Mouse (Mus musculus) heart, embryonic 16.5 days (tissue): ENCODE data around the gene Pou2f1. TPM values are rescaled to one million over a fixed set of nuclear protein-coding genes. Genes with fewer than 3 reads are reported as not detected.
A peak's percentile ranks its signal among the peaks of the same experiment; 100 is the strongest.

ENCODE experiments used
- ATAC-seq: fragments of 200-750 bp; cut with Nextera tagmentation; replicated peaks from 2 replicates; pipeline ENCODE4 v1.8.0; 2017; ENCODE audit warnings: moderate number of reproducible peaks; ENCODE audit not compliant: insufficient read depth, low FRiP score; ENCODE audit errors: extremely low read depth
- H3K27ac ChIP-seq: fragments of 300-500 bp; sonication (generic); 2 replicates; pipeline ENCODE4 v1.5.1; 2014; ENCODE audit warnings: mild to moderate bottlenecking, low read length, control low read depth, moderate library complexity
- H3K27me3 ChIP-seq: fragments of 300-500 bp; sonication (generic); 2 replicates; pipeline ENCODE4 v1.6.1; 2014; ENCODE audit warnings: low read length, mixed read lengths; ENCODE audit not compliant: control insufficient read depth, insufficient read depth
- H3K36me3 ChIP-seq: fragments of 300-500 bp; sonication (generic); 2 replicates; pipeline ENCODE4 v1.6.1; 2014; ENCODE audit not compliant: control insufficient read depth, insufficient read depth
- H3K4me1 ChIP-seq: fragments of 300-500 bp; sonication (generic); 2 replicates; pipeline ENCODE4 v1.6.1; 2014; ENCODE audit warnings: low read length, mixed read lengths; ENCODE audit not compliant: control insufficient read depth, insufficient read depth
- H3K4me2 ChIP-seq: fragments of 300-500 bp; sonication (generic); 2 replicates; pipeline ENCODE4 v1.6.1; 2014; ENCODE audit warnings: low read depth, mild to moderate bottlenecking, control low read depth, low read length
- H3K4me3 ChIP-seq: fragments of 300-500 bp; sonication (generic); 2 replicates; pipeline ENCODE4 v1.5.1; 2014; ENCODE audit warnings: mild to moderate bottlenecking, control low read depth, low read length
- H3K9ac ChIP-seq: fragments of 300-500 bp; sonication (generic); 2 replicates; pipeline ENCODE4 v1.6.1; 2014; ENCODE audit warnings: low read length, control low read depth
- H3K9me3 ChIP-seq: fragments of 300-500 bp; sonication (generic); replicated peaks from 2 replicates; pipeline ENCODE4 v1.6.1; 2016; ENCODE audit warnings: low read length; ENCODE audit not compliant: control insufficient read depth
- WGBS: fragments of 180-500 bp; shearing (Covaris S2); extraction: QIAGEN DNeasy Blood & Tissue Kit; methylation state at CpG from one replicate; pipeline ENCODE4 v1.1.7; 2014; 5-methylcytosine and 5-hydroxymethylcytosine counted together
- polyA plus RNA-seq: library from polyadenylated mRNA; unstranded; fragments of >200 nt; fragmentation: Nextera tagmentation; extraction: Ambion mirVana; gene quantifications from 2 replicates; pipeline ENCODE4 v1.2.1, GENCODE M21; 2015

Pou2f1 gene
- polyA plus RNA-seq, 1 experiment from 2014 or later, result 8.5 TPM

DNA sequence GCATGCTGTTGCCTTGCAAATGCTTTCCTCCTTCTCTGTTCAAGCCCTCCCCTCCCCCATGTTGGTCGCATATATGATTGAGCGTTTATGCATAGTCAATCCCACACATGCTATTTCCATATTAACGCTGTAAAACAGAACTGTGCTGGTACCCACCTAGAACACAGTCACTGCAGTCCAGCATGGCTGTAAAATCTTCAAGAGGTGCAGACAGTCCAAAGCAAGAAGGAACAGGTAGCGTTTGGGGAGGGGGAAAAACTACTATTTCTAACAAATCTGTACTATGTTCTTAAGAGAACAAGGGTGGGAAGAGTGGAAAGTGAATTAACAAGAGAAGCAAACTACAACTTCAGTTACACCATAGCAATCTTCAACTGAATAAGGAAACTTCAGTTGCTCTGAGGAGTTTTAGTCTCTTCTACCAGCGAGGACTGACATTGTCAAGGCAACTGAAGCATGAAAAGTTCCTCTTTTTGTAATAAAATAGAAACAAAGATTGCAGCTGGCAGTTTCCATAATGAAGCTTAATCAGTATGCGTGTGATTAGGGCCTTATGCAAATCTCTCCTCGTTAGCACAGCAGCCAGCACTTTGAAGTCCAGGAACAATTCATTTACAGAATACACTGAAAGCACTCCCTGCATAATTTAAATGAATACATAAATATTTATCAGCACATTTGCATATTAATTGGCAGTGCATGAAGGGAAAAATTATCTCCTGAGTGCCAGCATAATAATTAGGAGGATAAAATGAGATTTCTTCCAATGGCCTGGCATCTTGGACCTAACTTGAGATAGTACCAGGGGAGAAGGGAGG is 67.6 kb downstream of the Pou2f1 start:
- Histone ChIP-seq H3K27ac (no peak overlapping the region), H3K9ac (no peak overlapping the region), H3K27me3 (no peaks in the 10 kb centered on the region), H3K4me3 (no peak overlapping the region), H3K4me1 (peaks cover 6% of the 10 kb centered on the region), H3K9me3 (no peaks in the 10 kb centered on the region), H3K4me2 (no peak overlapping the region), H3K36me3 (no peaks in the 10 kb centered on the region)
- 77% methylated on average over 7 of the region's 7 CpGs for WGBS
- ATAC-seq, result no peak

DNA sequence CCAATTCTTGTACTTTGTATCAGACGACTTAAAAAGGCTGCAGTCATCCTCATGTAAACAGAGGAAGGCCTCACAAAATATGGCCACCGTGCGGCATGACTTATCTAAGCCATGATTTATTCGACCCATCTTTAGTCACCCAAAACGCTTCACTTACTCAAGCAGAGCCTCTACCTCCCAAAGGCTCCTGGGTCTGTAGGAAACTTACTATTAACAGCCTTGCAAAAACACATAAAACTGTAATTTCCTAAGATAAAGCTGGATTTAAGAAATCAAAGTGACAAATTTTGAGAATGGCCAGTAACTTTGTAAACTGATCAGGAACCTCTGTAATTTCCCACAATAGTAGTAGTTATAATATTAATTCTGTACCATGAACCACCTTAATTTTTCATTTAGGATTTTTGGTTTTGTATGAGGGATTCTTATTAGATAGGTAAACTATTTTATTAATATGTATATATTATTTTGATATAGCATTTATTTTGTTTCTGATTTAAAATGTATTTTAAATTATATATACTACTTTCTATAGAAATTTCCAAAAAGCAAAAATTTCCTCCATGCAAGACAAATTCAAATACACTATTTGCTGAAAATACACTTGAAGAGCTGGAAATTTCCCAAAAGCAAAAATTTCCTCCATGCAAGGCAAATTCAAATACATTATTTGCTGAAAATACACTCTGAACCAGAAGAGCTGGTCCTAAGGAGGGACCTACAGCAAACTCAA is 68.4 kb downstream of the Pou2f1 start:
- ATAC-seq, result no peak
- no peaks in the 10 kb centered on the region for H3K9me3 ChIP-seq
- peaks cover 6% of the 10 kb centered on the region for H3K4me1 ChIP-seq
- H3K9ac ChIP-seq, result no peak overlapping the region
- H3K27ac ChIP-seq, result no peak overlapping the region
- H3K4me2 ChIP-seq, result no peak overlapping the region
- no peaks in the 10 kb centered on the region for H3K27me3 ChIP-seq
- H3K4me3 ChIP-seq, result no peak overlapping the region
- 87% methylated on average over 5 of the region's 5 CpGs for WGBS
- no peaks in the 10 kb centered on the region for H3K36me3 ChIP-seq

DNA sequence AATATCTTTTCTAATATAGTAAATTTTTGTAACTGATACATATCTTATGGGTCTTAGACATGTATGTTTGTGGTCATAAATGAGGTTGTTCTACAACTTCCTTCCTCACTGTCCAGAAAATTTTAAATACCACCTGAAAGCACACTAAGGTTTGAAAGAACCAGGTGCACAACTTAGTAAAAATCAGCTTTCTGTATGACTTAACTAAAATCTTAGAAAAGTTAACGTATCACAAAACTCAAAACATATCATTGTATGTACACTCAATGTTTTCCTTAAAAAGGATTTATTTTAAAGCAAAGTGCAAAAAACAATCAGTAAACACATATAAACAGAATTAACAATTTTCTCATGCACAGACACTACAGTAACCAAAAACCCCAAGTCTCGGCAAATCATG is 69.6 kb downstream of the Pou2f1 start:
- H3K9ac ChIP-seq, result no peak overlapping the region
- no peaks in the 10 kb centered on the region for H3K27me3 ChIP-seq
- no peak overlapping the region for H3K27ac ChIP-seq
- H3K4me3 ChIP-seq, result no peak overlapping the region
- 90% methylated on average over 2 of the region's 2 CpGs for WGBS
- no peak for ATAC-seq
- no peak overlapping the region for H3K4me2 ChIP-seq
- no peaks in the 10 kb centered on the region for H3K36me3 ChIP-seq
- no peaks in the 10 kb centered on the region for H3K9me3 ChIP-seq
- H3K4me1 ChIP-seq, result peaks cover 6% of the 10 kb centered on the region

GRCm38 (mm10) chr1:165930510-165930909 is 72.0 kb downstream of the Pou2f1 start:
- ATAC-seq, result no peak
- peaks cover 6% of the 10 kb centered on the region for H3K4me1 ChIP-seq
- no peaks in the 10 kb centered on the region for H3K27me3 ChIP-seq
- H3K4me3 ChIP-seq, result no peak overlapping the region
- no peaks in the 10 kb centered on the region for H3K9me3 ChIP-seq
- no peak overlapping the region for H3K9ac ChIP-seq
- peak overlapping the region; percentile 36; the same call in 1 of the 2 replicates for H3K4me2 ChIP-seq
- WGBS, result 56% methylated on average over 3 of the region's 3 CpGs
- H3K36me3 ChIP-seq, result no peaks in the 10 kb centered on the region
- H3K27ac ChIP-seq, result no peak overlapping the region

GRCm38 (mm10) chr1:165927507-165928279 is 74.8 kb downstream of the Pou2f1 start:
- Histone ChIP-seq H3K27me3 (no peaks in the 10 kb centered on the region), H3K9ac (no peak overlapping the region), H3K4me2 (no peak overlapping the region), H3K9me3 (no peaks in the 10 kb centered on the region), H3K4me3 (no peak overlapping the region), H3K27ac (no peak overlapping the region), H3K4me1 (peaks cover 5% of the 10 kb centered on the region), H3K36me3 (no peaks in the 10 kb centered on the region)
- ATAC-seq, result no peak
- WGBS, result 76% methylated on average over 7 of the region's 7 CpGs

- Histone ChIP-seq H3K9ac (no peak overlapping the region), H3K4me1 (peaks cover 3% of the 10 kb centered on the region; the same call in 1 of the 2 replicates), H3K36me3 (no peaks in the 10 kb centered on the region), H3K9me3 (peaks cover 2% of the 10 kb centered on the region; the same call in 1 of the 2 replicates), H3K27ac (no peak overlapping the region), H3K4me3 (no peak overlapping the region), H3K4me2 (no peak overlapping the region), H3K27me3 (no peaks in the 10 kb centered on the region)
- WGBS, result 74% methylated on average over 2 of the region's 2 CpGs
- no peak for ATAC-seq
Measured at GRCm38 (mm10) chr1:165925207-165925606, 77.3 kb downstream of the Pou2f1 start.

GRCm38 (mm10) chr1:165922488-165922887 is 80.0 kb downstream of the Pou2f1 start:
- H3K9ac ChIP-seq, result no peak overlapping the region
- H3K27ac ChIP-seq, result no peak overlapping the region
- H3K4me1 ChIP-seq, result peaks cover 7% of the 10 kb centered on the region
- WGBS, result 70% methylated on average over 1 of the region's 1 CpGs
- no peaks in the 10 kb centered on the region for H3K27me3 ChIP-seq
- no peak for ATAC-seq
- no peaks in the 10 kb centered on the region for H3K36me3 ChIP-seq
- H3K4me2 ChIP-seq, result no peak overlapping the region
- H3K4me3 ChIP-seq, result no peak overlapping the region
- H3K9me3 ChIP-seq, result peaks cover 2% of the 10 kb centered on the region; the same call in 1 of the 2 replicates

- 70% methylated on average over 3 of the region's 3 CpGs for WGBS
- Histone ChIP-seq H3K9ac (no peak overlapping the region), H3K27ac (no peak overlapping the region), H3K4me2 (no peak overlapping the region), H3K36me3 (peaks cover 9% of the 10 kb centered on the region), H3K4me3 (no peak overlapping the region), H3K4me1 (peaks cover 7% of the 10 kb centered on the region), H3K9me3 (peaks cover 4% of the 10 kb centered on the region; the same call in 1 of the 2 replicates), H3K27me3 (no peaks in the 10 kb centered on the region)
- ATAC-seq, result no peak
Measured at GRCm38 (mm10) chr1:165921026-165921425, 81.5 kb downstream of the Pou2f1 start.
